In genomic region chr2:75702588-75702976, GRCm38 (mm10) we compare ENCODE assay signal across 8 mouse cellular contexts. TPM values are rescaled to one million over a fixed set of nuclear protein-coding genes. Genes with fewer than 3 reads are reported as not detected.
DNase-seq lines count a peak whose midpoint lies in the region; ATAC-seq and TF ChIP-seq lines count a peak whose summit lies in the region.

No protein-coding gene starts in this region.

- WGBS in lung, postnatal 0 days, result 3% methylated on average over 5 of the region's 5 CpGs
- 42% methylated on average over 5 of the region's 5 CpGs for WGBS in limb, embryonic 10.5 days
- 8% methylated on average over 5 of the region's 5 CpGs for WGBS in stomach, embryonic 14.5 days

- TF ChIP-seq CTCF in lung, postnatal 0 days (IDR thresholded peaks at IDR 0.05), result no peak
- TF ChIP-seq CTCF in embryonic fibroblast, embryonic 13.5 days (IDR thresholded peaks at IDR 0.05; ENCODE audit: borderline replicate concordance, insufficient read depth, low read length), result no peak

- no peaks in the 10 kb centered on the region for H3K9me3 ChIP-seq in lung, postnatal 0 days (ENCODE audit: low read length)
- H3K9me3 ChIP-seq in limb, embryonic 10.5 days (replicated peaks), result no peaks in the 10 kb centered on the region
- H3K9me3 ChIP-seq in stomach, embryonic 14.5 days (ENCODE audit: control insufficient read depth, low read depth, low read length), result no peaks in the 10 kb centered on the region

- TF ChIP-seq POLR2A in embryonic fibroblast, embryonic 13.5 days (IDR thresholded peaks at IDR 0.05; ENCODE audit: low read depth, low read length), result no peak; the same call in 1 of the 2 replicates

- H3K27ac ChIP-seq in lung, postnatal 0 days (ENCODE audit: low read length), result peak overlapping the region; percentile 100
- H3K27ac ChIP-seq in embryonic fibroblast, embryonic 13.5 days (ENCODE audit: insufficient read depth, low read length), result peak overlapping the region; percentile 74
- peak overlapping the region; percentile 99 for H3K27ac ChIP-seq in limb, embryonic 10.5 days
- H3K27ac ChIP-seq in stomach, embryonic 14.5 days (ENCODE audit: low read length), result peak overlapping the region; percentile 97

- H3K27me3 ChIP-seq in lung, postnatal 0 days (replicated peaks; ENCODE audit: insufficient read depth, low read length), result no peaks in the 10 kb centered on the region
- no peaks in the 10 kb centered on the region for H3K27me3 ChIP-seq in limb, embryonic 10.5 days (ENCODE audit: low read depth, poor library complexity, severe bottlenecking)
- no peaks in the 10 kb centered on the region for H3K27me3 ChIP-seq in stomach, embryonic 14.5 days (ENCODE audit: control insufficient read depth, insufficient read depth, low read length)

- H3K4me2 ChIP-seq in lung, postnatal 0 days (replicated peaks; ENCODE audit: low read depth, low read length), result peak overlapping the region; percentile 70
- peak overlapping the region; percentile 79 for H3K4me2 ChIP-seq in stomach, embryonic 14.5 days (replicated peaks; ENCODE audit: low read depth, low read length)

- peaks cover 4% of the 10 kb centered on the region; the same call in 1 of the 2 replicates for H3K36me3 ChIP-seq in lung, postnatal 0 days (ENCODE audit: insufficient read depth, low read length)
- 0 out of 2 replicates have a peak, but pooled peaks cover 2% of the 10 kb centered on the region for H3K36me3 ChIP-seq in limb, embryonic 10.5 days
- no peaks in the 10 kb centered on the region; the same call in 1 of the 2 replicates for H3K36me3 ChIP-seq in stomach, embryonic 14.5 days (ENCODE audit: control insufficient read depth, insufficient read depth, low read length)

- peaks cover 6% of the 10 kb centered on the region for H3K4me1 ChIP-seq in lung, postnatal 0 days (ENCODE audit: insufficient read depth, low read depth, low read length)
- peaks cover 12% of the 10 kb centered on the region; the same call in 1 of the 2 replicates for H3K4me1 ChIP-seq in embryonic fibroblast, embryonic 13.5 days (ENCODE audit: control insufficient read depth, insufficient read depth, low read length)
- H3K4me1 ChIP-seq in limb, embryonic 10.5 days, result peaks cover 66% of the 10 kb centered on the region
- peaks cover 30% of the 10 kb centered on the region for H3K4me1 ChIP-seq in stomach, embryonic 14.5 days (ENCODE audit: control insufficient read depth, insufficient read depth, low read length)

- ATAC-seq in lung, postnatal 0 days, result no peak
- no peak for ATAC-seq in stomach, embryonic 14.5 days (ENCODE audit: insufficient number of reproducible peaks, insufficient read depth, low FRiP score, low read depth)

- no peak for TF ChIP-seq EP300 in lung, postnatal 0 days (IDR thresholded peaks at IDR 0.05)

- peak overlapping the region; percentile 100 for H3K9ac ChIP-seq in lung, postnatal 0 days (replicated peaks; ENCODE audit: low read depth)
- H3K9ac ChIP-seq in stomach, embryonic 14.5 days (replicated peaks; ENCODE audit: low read depth, low read length), result peak overlapping the region; percentile 92

- peak overlapping the region; percentile 98 for H3K4me3 ChIP-seq in lung, postnatal 0 days (ENCODE audit: low read depth, low read length)
- peak overlapping the region; percentile 76 for H3K4me3 ChIP-seq in embryonic fibroblast, embryonic 13.5 days (ENCODE audit: insufficient read depth, low read length)
- H3K4me3 ChIP-seq in limb, embryonic 10.5 days, result peak overlapping the region; percentile 92
- peak overlapping the region; percentile 95 for H3K4me3 ChIP-seq in stomach, embryonic 14.5 days (ENCODE audit: low read depth, low read length)

- peak; percentile 54 for DNase-seq in lung, postnatal 0 days (ENCODE audit: low spot score)
- no peak for DNase-seq in lung, postnatal 25 days (ENCODE audit: low spot score)
- no peak for DNase-seq in limb, embryonic 10.5 days (ENCODE audit: low spot score)
- no peak for DNase-seq in left cerebral cortex, adult 8-10 months (ENCODE audit: low spot score in 2 of 2)
- no peak for DNase-seq in cerebellum, postnatal 4 days (ENCODE audit: low spot score in 2 of 2)
- DNase-seq in frontal cortex, postnatal 10 days (ENCODE audit: low spot score in 2 of 2), result no peak

RNA-seq across cellular contexts. Expression of gene Nfe2l2, which starts 1.9 kb away (rescaled TPM):
- polyA plus RNA-seq in lung, postnatal 0 days (2015; fragmentation: Nextera tagmentation; extraction: Ambion mirVana), result 116 and 151 TPM in 2 replicates
- 130 and 137 TPM in 2 replicates for polyA plus RNA-seq in embryonic fibroblast, embryonic 13.5 days (2011; ENCODE audit: insufficient read length, low read depth, missing spikeins)
- 33.8 and 37.2 TPM in 2 replicates for polyA plus RNA-seq in limb, embryonic 10.5 days (2016; fragmentation: Nextera tagmentation; extraction: Ambion mirVana)
- 88.4 and 92.8 TPM in 2 replicates for polyA plus RNA-seq in stomach, embryonic 14.5 days (2014; fragmentation: Nextera tagmentation; extraction: Ambion mirVana)
- total RNA-seq in left cerebral cortex, adult 8-10 months (2022), result 10 to 100 TPM; 14.1 to 20.5 (median 17.9) TPM

RNA-seq across cellular contexts. Expression of gene Hnrnpa3, which starts 43.5 kb away (rescaled TPM):
- polyA plus RNA-seq in lung, postnatal 0 days (2015; fragmentation: Nextera tagmentation; extraction: Ambion mirVana), result 114 and 129 TPM in 2 replicates
- polyA plus RNA-seq in embryonic fibroblast, embryonic 13.5 days (2011; ENCODE audit: insufficient read length, low read depth, missing spikeins), result 192 and 279 TPM in 2 replicates
- 352 and 369 TPM in 2 replicates for polyA plus RNA-seq in limb, embryonic 10.5 days (2016; fragmentation: Nextera tagmentation; extraction: Ambion mirVana)
- 247 and 253 TPM in 2 replicates for polyA plus RNA-seq in stomach, embryonic 14.5 days (2014; fragmentation: Nextera tagmentation; extraction: Ambion mirVana)
- total RNA-seq in left cerebral cortex, adult 8-10 months (2022), result 100 to 1,000 TPM; 254 to 299 (median 281) TPM
